Mouse (Mus musculus): ENCODE data around the gene Olfr1378.

DNA sequence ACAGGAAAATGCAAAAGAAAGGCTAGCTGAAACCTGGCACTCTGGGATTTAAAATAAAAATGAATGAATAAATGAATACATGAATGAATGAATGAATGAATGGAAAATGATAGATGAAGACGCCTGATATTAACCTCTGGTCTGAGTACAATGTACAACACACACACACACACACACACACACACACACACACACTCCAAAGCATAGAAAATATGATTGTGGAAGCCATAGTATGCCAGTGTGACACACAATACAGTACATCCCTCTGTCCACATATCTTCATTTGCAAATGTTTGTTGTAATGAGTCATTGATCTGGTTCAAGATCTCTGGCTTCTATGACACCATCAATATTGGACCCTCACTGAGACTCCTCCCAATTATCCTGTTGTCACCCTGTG is 34.3 kb upstream of the Olfr1378 start:
- TF ChIP-seq CTCF (IDR thresholded peaks at IDR 0.05; ENCODE audit: control insufficient read depth, insufficient read depth, low read length), result no peak
- TF ChIP-seq POLR2A (IDR thresholded peaks at IDR 0.05; ENCODE audit: borderline replicate concordance, control insufficient read depth, low read depth, low read length), result no peak
